Mouse (Mus musculus) liver, adult 2 months (tissue): ENCODE results near the gene Gm21974. TPM values are rescaled to one million over a fixed set of nuclear protein-coding genes. Genes with fewer than 3 reads are reported as not detected.

Experiments used
- DNase-seq: peaks from one replicate; pipeline ENCODE4 v3.0.0-alpha.2; 2011; ENCODE audit warnings: low read depth, low spot score; ENCODE audit errors: extremely low read depth
- H3K27ac ChIP-seq: fragments of 200-500 bp; replicated peaks from 2 replicates; pipeline ENCODE4 v1.5.1; 2012; ENCODE audit warnings: low read depth, mild to moderate bottlenecking, control low read depth, inconsistent platforms, low read length; ENCODE audit not compliant: insufficient read depth
- H3K27me3 ChIP-seq: fragments of 200-500 bp; 2 replicates; pipeline ENCODE4 v1.6.1; 2012; ENCODE audit warnings: mild to moderate bottlenecking, moderate library complexity, low read length, inconsistent platforms; ENCODE audit not compliant: control insufficient read depth, insufficient read depth
- H3K36me3 ChIP-seq: fragments of 200-500 bp; 2 replicates; pipeline ENCODE4 v1.6.1; 2012; ENCODE audit warnings: low read length, inconsistent platforms; ENCODE audit not compliant: control insufficient read depth, insufficient read depth
- H3K4me1 ChIP-seq: fragments of 200-500 bp; 2 replicates; pipeline ENCODE4 v1.6.1; 2011; ENCODE audit warnings: low read length; ENCODE audit not compliant: control insufficient read depth, insufficient read depth
- H3K4me3 ChIP-seq: fragments of 200-500 bp; 2 replicates; pipeline ENCODE4 v1.5.1; 2011; ENCODE audit warnings: low read depth, mild to moderate bottlenecking, control low read depth, low read length, moderate library complexity; ENCODE audit not compliant: insufficient read depth
- H3K79me2 ChIP-seq: fragments of 200-500 bp; 2 replicates; pipeline ENCODE4 v1.6.1; 2012; ENCODE audit warnings: inconsistent platforms, mild to moderate bottlenecking, low read length, moderate library complexity; ENCODE audit not compliant: control insufficient read depth, insufficient read depth
- H3K9ac ChIP-seq: fragments of 200-500 bp; 2 replicates; pipeline ENCODE4 v1.6.1; 2012; ENCODE audit warnings: low read depth, mild to moderate bottlenecking, control low read depth, inconsistent platforms, low read length
- CTCF ChIP-seq: fragments of 200-500 bp; IDR thresholded peaks from 2 replicates; pipeline ENCODE4 v1.5.1; 2011; ENCODE audit warnings: low read depth, low read length, control low read depth
- POLR2A ChIP-seq: fragments of 200-500 bp; IDR thresholded peaks from 2 replicates; pipeline ENCODE4 v1.6.1; 2011; ENCODE audit warnings: low read length, control low read depth; ENCODE audit not compliant: insufficient read depth; ENCODE audit errors: extremely low read depth
- WGBS: fragments of 180-500 bp; shearing (Covaris S2); methylation state at CpG from one replicate; pipeline ENCODE4 v1.1.7; 2018; 5-methylcytosine and 5-hydroxymethylcytosine counted together
- polyA plus RNA-seq: library from polyadenylated mRNA; depleted of rRNA; stranded (reverse); fragments of >200 nt; gene quantifications from 2 replicates; pipeline ENCODE4 v1.2.3, GENCODE M21; 2012
- total RNA-seq: library from RNA; depleted of rRNA; stranded (reverse); fragments of >200 nt; gene quantifications from 2 replicates; pipeline ENCODE4 v1.2.3, GENCODE M21; 2014

Gm21974 gene
- total and polyA plus RNA-seq, 2 experiments = not detected

DNA sequence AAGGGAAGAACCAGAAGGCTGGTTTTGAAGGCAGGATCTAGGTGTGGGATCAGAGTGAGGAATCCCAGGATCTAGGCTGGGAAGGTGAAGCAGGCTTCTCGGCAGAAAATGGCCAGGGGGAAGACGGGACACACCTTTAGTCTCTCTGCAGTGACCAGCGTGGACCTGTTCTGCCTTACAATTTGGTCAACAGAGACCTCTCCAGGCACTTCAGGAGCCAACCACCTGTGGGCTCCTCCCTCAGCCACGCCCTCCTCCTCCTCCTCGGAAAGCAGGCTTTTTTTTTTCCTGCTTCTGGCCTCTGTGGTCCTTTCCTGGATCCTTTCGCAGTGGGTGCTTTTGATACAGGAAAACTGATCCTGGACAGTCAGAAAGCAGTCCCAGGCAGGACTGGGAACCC lies 34.7 kb upstream of the Gm21974 start, which contains the start of gene Prss8:
Prss8 (minus strand) TSS at position 182 of the 400 bp plus-strand sequence.
- WGBS = 15% methylated on average over 6 of the region's 6 CpGs
- H3K4me1 ChIP-seq = peaks cover 20% of the 10 kb centered on the region
- TF ChIP-seq CTCF (no peak), POLR2A (peak; percentile 29; the same call in 1 of the 2 replicates)

DNA sequence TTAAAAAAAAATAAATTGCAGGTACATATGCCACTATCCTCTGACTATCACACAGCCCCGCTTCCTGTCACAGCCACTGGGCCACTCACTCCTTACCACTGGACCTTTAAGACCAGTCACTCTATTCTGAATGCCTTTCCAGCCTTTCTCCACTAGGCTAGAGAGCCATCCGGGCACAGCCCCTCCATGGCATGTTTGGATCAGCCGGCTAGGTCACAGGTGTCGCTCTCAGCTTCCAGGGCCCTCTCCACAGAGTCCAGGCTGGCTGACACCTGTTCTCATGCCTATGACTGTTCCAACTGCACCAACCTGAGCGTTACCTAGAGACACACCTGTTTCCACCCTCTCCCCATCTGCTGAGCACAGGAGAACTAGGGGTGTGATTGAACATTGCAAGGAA lies 33.3 kb upstream of the Gm21974 start:
- peaks cover 18% of the 10 kb centered on the region for H3K4me1 ChIP-seq
- no peaks in the 10 kb centered on the region for H3K27me3 ChIP-seq
- H3K4me3 ChIP-seq = no peak overlapping the region
- no peaks in the 10 kb centered on the region for H3K79me2 ChIP-seq
- 43% methylated on average over 5 of the region's 5 CpGs for WGBS
- TF ChIP-seq POLR2A (no peak), CTCF (no peak)
- no peak overlapping the region for H3K9ac ChIP-seq
- H3K27ac ChIP-seq = no peak overlapping the region
- peaks cover 3% of the 10 kb centered on the region; the same call in 1 of the 2 replicates for H3K36me3 ChIP-seq
- DNase-seq = no peak

More for the DNA sequence above, 34.7 kb upstream of the Gm21974 start, which contains the start of gene Prss8:
- Histone ChIP-seq H3K36me3 (peaks cover 2% of the 10 kb centered on the region; the same call in 1 of the 2 replicates), H3K27ac (peak within 1 kb of the TSS; percentile 41), H3K9ac (peak within 1 kb of the TSS; percentile 67), H3K4me3 (peak within 1 kb of the TSS; percentile 59), H3K79me2 (no peaks in the 10 kb centered on the region), H3K27me3 (no peaks in the 10 kb centered on the region)
- peak; percentile 79 for DNase-seq

DNA sequence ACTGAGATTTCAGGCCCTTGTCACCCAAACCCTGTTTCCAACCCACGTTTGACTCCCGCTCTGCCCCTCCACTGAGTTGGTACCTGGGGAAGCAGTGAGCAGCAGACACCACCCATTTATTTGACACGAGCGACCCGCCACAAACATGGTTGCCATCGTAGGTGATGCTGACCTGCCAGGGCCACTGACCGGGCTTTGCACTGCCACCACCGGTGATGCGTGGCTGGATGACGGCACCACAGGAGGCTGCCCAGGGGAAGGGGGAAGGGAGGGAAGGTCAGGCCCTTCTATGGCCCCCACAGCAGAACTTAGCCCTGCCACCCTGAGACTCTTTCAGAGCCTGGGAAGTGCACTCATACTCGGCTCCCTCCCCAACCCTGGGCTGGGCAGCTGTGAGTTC lies 32.5 kb upstream of the Gm21974 start:
- 96% methylated on average over 11 of the region's 11 CpGs for WGBS
- H3K9ac ChIP-seq = no peak overlapping the region
- H3K27ac ChIP-seq = no peak overlapping the region
- no peak for DNase-seq
- H3K4me1 ChIP-seq = peaks cover 21% of the 10 kb centered on the region
- no peaks in the 10 kb centered on the region for H3K79me2 ChIP-seq
- no peak overlapping the region for H3K4me3 ChIP-seq
- H3K27me3 ChIP-seq = no peaks in the 10 kb centered on the region
- peaks cover 3% of the 10 kb centered on the region; the same call in 1 of the 2 replicates for H3K36me3 ChIP-seq
- TF ChIP-seq POLR2A (no peak), CTCF (no peak)

DNA sequence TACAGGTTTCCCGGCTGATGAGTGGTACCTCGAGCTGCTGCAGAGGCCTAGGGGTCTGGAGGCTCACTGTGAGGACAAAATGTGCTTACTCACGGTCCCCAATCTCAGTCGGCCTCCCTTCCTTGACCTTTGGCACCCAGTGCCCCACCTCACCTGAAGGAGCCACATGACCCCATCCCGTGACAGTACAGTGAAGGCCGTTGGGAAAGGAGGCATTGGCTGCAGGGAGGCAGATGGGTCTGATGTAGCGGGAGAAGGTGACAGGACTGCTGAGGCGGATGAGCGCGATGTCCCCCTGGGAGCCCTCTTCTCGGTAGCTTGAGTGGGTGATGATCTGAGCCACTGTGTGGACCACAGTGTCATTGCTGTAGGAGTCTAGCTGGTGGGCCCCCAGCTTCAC lies 31.6 kb upstream of the Gm21974 start:
- Histone ChIP-seq H3K36me3 (peaks cover 3% of the 10 kb centered on the region; the same call in 1 of the 2 replicates), H3K4me1 (peaks cover 24% of the 10 kb centered on the region), H3K9ac (no peak overlapping the region), H3K27me3 (no peaks in the 10 kb centered on the region), H3K27ac (no peak overlapping the region), H3K79me2 (no peaks in the 10 kb centered on the region), H3K4me3 (no peak overlapping the region)
- WGBS = 79% methylated on average over 11 of the region's 11 CpGs
- TF ChIP-seq CTCF (no peak), POLR2A (no peak)
- DNase-seq = no peak

DNA sequence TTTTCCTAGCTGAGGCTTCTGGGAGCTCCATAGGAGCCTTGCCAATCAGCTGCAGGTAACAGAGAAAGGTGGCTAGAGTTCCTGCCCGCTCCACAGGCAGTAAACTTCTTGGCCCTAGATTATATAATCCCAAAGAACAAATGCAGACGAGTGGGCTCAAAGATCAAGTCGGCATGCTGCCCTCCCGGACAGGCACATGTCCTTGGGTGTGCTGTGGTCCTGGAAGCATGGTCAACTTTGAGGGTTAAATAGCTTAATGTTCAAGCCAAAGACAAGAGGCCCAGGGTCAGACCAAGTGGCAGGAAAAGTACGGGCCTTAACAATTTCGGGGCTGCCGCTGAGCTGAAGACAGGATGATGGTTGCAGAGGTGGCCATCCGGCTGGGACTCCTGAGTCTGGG lies 30.8 kb upstream of the Gm21974 start:
- H3K79me2 ChIP-seq = no peaks in the 10 kb centered on the region
- no peak overlapping the region for H3K27ac ChIP-seq
- H3K4me3 ChIP-seq = no peak overlapping the region
- no peak overlapping the region for H3K9ac ChIP-seq
- H3K27me3 ChIP-seq = no peaks in the 10 kb centered on the region
- TF ChIP-seq CTCF (no peak), POLR2A (no peak)
- peaks cover 21% of the 10 kb centered on the region for H3K4me1 ChIP-seq
- 78% methylated on average over 8 of the region's 8 CpGs for WGBS
- peaks cover 3% of the 10 kb centered on the region; the same call in 1 of the 2 replicates for H3K36me3 ChIP-seq
- DNase-seq = no peak

DNA sequence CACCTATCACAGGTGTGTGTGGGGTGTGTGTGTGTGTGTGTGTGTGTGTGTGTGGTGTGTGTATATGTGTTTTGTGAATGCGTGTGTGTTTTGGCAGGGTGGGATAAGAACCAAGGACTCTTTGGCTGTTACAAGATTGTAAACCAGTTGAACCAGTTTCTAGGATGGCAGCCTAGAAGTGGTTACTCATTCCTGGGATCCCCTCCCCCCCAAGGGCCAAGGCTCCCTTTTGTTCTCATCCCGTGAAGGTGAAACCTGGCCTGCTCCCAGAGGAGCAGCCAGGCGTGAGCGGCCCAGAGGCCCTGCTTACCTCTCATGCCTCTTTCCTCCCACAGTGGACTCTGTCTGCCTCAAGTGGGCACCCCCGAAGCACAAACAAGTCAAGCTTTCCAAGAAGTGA lies 30.0 kb upstream of the Gm21974 start:
- Histone ChIP-seq H3K4me1 (peaks cover 17% of the 10 kb centered on the region), H3K36me3 (peaks cover 3% of the 10 kb centered on the region; the same call in 1 of the 2 replicates), H3K4me3 (no peak overlapping the region), H3K9ac (no peak overlapping the region), H3K27me3 (no peaks in the 10 kb centered on the region), H3K27ac (no peak overlapping the region), H3K79me2 (no peaks in the 10 kb centered on the region)
- WGBS = 65% methylated on average over 5 of the region's 5 CpGs
- TF ChIP-seq CTCF = no peak
- TF ChIP-seq POLR2A = no peak
- no peak for DNase-seq
